In genomic region chr10:63267941-63268340, GRCm38 (mm10) we compare ENCODE assay signal across 8 mouse cellular contexts.
"Had no signal": no experiment of that assay in that cellular context is flagged by ENCODE, and none has a peak within 500 bp of the region (broad histone marks: within the 10 kb centered on the region; RNA-seq: fewer than 3 reads in every experiment).

No protein-coding gene starts in this region.

- DNase-seq: kidney, adult 18-20 months; kidney, adult 9 months; kidney, postnatal 14 days; kidney, postnatal 4 days; left cerebral cortex, postnatal 4 days; lung, embryonic 14.5 days; thymus, adult 18-20 months; thymus, postnatal 36 days had no signal
